Mouse (Mus musculus) heart, postnatal 36 days (tissue): ENCODE data around the gene Cmya5. TPM values are rescaled to one million over a fixed set of nuclear protein-coding genes. Genes with fewer than 3 reads are reported as not detected.
A peak's percentile ranks its signal among the peaks of the same experiment; 100 is the strongest.
"Not testable (repeated sequence)": the region's sequence is repeated elsewhere in the genome, so short reads cannot be mapped to it uniquely, and the experiment has no call there.

ENCODE experiments used
- DNase-seq, 2 experiments: peaks; one replicate each; pipeline ENCODE4 v3.0.0; 2021 to 2022
- intact Hi-C: fragments of 180-260 bp; cut with DNase I; formaldehyde crosslinking; loops from one replicate; pipeline ENCODE4 v1.15.1; 2025
- total RNA-seq, 2 experiments: library from RNA; stranded (reverse); gene quantifications; 2 replicates each; pipeline ENCODE4 v1.2.3; 2021

The Cmya5 gene
- total RNA-seq, 2 experiments from 2014 or later, result 306 to 325 TPM

GRCm38 (mm10) chr13:93128961-93129360 lies 15.6 kb downstream of the Cmya5 start:
- intact Hi-C loops, result no loop called here
- no peak for DNase-seq

DNA sequence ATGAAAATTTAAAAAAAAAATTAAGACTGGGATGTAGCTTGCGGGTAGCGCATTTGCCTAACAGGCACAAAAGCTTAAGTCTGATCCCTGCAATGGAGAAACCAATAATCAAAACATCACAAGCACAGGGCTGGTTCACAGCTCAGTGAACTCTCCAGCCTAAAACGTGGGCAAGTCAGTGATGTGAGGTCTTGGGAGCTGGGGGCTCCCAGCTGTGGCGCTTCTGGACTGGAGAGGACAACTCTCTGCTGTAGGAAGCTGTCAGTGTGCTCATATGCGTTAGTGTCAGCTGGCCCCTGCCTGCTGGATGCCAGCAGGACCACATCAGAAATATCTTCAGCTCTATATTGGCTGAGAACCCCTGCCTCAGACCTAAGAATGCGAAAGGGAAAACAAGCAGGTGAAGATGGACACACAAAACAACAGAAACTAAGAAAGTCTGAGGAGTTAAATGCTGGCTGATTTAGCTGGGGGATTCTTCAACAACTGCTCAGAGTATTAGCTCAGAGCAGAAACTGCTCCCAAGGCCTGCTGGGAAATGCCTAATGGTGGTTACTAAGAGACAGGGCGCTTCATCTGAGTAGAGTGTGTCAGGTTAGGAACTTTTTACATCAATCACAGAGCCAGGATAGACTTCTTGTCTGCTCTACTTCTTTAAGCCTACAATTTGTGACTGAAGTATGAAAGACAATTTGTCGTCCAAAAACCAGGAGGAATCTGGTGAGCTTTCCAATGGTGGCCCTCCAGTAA lies 16.2 kb downstream of the Cmya5 start:
- intact Hi-C loops, result no loop called here
- no peak for DNase-seq

DNA sequence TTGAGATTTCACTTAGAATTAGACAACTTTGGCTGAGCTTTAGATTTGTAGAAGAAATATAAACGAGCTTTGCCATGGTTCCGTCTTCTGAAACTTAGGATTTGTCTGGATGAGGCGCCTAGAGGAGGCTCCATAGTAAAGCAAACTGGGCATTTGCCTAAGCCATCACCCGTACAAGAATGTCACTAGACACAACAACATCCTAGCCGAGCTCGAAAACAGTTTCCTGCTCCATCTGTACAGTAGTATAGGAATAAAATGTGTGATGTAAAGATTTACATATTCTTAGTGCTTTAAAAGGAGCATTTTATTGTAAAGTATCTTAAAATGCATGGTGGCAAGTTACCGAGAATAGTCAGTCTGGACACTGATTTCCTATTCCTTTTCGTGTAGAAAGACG lies 22.2 kb downstream of the Cmya5 start:
- intact Hi-C loops, result no loop called here
- no peak for DNase-seq

DNA sequence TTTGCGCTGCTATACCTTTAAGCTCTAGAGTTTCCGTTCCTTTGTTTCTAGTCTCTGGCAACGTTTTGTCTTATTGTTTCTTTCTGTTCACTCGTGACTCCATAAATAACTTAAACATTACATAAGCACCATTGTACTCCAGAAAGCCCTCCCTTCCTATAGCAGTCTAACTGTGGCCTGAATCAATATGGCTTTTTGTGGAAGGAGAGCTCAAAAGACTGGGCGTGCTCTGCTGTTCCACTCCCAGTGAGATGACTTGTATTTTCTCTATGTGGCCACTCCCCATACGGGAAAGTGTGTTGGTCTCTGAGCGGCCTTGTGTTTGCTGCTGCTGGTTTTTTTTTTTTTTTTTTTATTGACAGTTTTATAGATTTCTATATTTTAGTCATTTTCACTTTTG lies 27.3 kb downstream of the Cmya5 start:
- intact Hi-C loops, result no loop called here
- DNase-seq, result no peak

DNA sequence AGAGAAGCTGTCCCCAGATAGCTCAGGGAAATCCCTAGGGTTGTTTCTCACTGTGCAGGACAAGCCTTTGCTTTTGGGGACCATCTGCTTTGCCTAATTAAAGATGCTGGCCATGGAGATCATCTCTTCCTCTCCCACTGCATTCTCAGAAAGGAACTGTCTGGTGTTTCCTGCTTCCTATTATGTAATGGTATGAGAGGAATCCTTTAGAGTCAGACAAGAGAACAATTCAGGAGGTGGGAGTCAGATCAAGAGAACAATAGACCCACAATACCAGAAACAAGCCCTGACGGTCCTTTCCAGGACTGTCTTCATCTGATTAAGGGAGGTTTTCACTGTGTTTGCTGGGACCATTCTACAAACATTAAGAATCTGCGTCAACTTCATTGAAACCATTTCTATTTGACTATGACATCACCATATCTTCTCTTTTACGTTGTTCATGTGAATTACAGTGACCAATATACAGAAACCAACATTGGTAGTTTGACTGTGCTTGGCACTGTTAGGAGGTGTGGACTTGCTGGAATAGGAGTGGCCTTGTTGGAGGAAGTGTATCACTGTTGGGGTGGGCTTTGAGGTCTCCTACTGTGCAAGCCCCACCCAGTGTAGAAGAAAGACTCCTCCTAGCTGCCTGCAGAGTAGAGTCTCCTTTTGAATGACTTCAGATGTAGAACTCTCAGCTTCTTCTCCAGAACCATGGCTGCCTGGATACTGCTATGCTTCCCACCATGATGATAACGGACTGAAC lies 42.0 kb downstream of the Cmya5 start:
- DNase-seq, result no peak
- intact Hi-C loops, result no loop called here

- intact Hi-C loops, result no loop called here
- DNase-seq, result no peak
Observed at GRCm38 (mm10) chr13:93098596-93098995, 45.9 kb downstream of the Cmya5 start.

DNA sequence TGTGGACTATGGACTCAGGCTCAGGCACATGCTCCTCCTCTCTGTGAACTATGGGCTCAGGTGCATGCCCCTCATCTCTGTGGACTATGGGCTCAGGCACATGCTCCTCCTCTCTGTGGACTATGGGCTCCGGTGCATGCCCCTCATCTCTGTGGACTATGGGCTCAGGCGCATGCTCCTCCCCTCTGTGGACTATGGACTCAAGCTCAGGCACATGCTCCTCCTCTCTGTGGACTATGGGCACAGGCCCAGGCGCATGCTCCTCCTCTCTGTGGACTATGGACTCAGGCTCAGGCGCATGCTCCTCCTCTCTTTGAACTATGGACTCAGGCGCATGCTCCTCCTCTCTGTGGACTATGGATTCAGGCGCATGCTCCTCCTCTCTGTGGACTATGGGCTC lies 47.9 kb downstream of the Cmya5 start:
- intact Hi-C loops, result no loop called here
- no peak for DNase-seq

DNA sequence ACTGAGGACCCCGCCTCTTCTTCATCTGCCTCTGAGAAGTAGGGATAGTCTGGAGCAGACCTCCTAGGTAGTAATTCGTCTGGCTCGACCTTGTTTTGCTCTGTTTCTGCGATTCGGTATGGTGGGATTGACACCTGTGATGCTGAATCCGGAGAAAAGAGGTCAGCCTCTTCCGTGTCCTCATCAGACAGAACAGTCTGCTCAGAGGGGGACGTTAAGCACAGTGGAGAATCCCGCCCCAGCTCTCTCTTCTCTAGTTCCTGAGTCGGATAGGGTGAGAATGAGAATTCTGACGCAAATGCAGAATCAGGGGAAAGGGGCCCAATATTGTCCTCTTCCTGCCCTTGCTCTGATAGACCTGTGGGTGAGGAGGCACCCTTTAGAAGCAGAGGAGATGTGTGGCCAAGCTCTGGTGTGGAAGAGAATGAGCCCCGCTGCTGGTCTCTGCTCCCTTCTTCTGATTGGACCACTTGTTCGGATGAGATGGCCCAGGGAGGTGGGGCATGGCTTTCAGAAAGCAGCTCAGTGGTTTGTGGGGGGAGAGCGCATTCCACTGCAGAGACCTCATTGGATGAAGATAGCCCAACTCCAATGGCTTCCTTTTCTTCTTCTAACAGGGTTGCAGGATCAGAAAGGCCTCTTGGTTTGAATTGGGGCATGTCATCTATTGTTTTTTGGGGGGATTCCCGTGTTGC lies 49.3 kb downstream of the Cmya5 start:
- intact Hi-C loops, result loop anchor here (1.0 kb wide), 1 partner anchor 49 kb away; the partner anchor contains the start of gene Cmya5
- DNase-seq, result no peak

DNA sequence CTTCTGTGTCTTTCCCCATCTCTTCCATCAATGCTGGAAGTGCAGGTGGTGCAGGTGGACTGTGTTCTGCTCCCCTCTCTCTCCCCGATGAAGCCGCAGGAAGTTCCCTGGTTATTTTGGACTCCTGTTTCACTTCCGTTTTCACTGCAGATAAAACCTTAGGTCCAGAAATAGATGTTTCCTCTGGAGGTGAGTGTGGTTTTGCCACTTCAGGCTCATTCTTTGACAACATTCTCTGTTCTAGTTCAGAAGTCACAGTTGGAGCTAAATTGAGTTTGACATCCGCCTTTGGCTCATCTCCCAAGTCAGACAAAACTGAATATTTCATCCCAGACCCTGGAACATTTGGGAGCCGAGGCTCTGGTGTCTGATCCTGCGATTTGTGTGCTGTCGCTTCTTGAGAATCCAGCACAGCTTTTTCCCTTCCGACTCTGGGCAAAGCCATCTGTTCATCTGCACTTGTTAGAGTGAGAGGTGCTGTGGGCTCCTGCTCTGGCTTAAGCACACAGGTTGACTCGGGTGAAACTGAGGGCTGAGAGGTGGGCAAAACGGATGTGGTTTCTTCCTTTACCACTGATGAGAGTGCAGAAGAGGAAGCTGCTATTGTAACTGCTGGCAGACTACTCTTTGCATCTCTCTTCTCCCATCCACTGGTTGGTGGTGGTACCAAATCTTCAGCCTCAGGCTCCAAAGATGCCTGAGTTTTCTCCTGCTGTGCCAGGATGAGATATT lies 50.2 kb downstream of the Cmya5 start:
- DNase-seq, result no peak
- intact Hi-C loops, result loop anchor here (5.0 kb wide), 2 partner anchors 98 to 143 kb away; partner anchors contain the start of gene Tent2

- intact Hi-C loops, result loop anchor here (5.0 kb wide), 2 partner anchors 99 to 144 kb away; partner anchors contain the start of gene Tent2
- DNase-seq, result no peak
Observed at GRCm38 (mm10) chr13:93093697-93094096, 50.8 kb downstream of the Cmya5 start.

- intact Hi-C loops, result loop anchor here (5.0 kb wide), 2 partner anchors 99 to 144 kb away; partner anchors contain the start of gene Tent2
Observed at GRCm38 (mm10) chr13:93092916-93093429, 51.6 kb downstream of the Cmya5 start.

DNA sequence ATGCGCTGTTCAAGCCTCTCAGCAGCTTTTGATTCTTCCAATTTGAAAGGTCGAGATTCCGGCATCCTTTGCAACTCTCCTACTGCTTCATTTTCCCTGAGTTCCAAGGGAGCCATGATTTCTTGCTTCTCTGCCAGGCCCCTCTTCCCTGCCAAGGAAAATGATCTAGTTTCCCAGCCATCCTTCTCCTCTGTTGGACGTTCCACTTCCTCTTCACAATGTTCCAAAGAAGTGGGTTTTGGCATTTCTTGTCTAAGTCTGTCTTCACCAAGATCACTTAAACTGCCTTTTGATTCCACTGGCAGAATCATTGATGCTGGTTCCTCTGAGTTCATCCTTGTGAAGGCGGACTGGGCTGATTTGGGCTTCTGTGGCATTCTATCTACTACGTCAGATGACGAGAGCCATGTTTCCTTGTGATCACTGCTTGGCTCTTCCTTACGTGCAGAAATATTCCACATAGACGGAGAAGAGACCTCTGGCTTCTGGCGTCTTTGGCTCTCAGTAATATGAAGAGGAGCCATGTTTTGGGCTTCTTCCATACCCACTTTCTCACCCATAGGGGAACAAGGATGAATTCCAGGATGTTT lies 52.6 kb downstream of the Cmya5 start:
- DNase-seq, result peak in 1 of 2 experiments; percentile 45
- intact Hi-C loops, result loop anchor here (5.0 kb wide), 2 partner anchors 100 to 145 kb away; partner anchors contain the start of gene Tent2

More at GRCm38 (mm10) chr13:93092916-93093429, 51.6 kb downstream of the Cmya5 start:
- no peak for DNase-seq

DNA sequence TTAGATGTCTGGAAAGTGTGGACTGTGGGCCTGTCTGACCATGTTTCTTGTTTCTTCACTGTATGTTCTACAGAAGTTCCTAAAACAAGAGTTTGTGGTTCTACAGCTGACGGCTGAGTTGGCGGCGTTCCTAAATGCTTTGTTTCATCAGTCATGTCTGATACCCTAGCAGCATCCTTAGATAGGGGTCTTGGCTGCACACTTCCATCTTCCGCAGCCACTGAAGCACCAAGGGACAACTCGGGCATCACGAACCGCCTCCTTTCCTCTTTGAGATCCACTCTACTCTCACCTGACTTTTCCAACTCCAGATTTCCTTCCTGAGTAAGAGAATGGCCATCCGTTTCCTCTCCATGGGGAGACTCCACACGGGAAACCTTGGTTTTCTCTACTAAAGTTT lies 53.3 kb downstream of the Cmya5 start:
- intact Hi-C loops, result loop anchor here (5.0 kb wide), 2 partner anchors 101 to 146 kb away; partner anchors contain the start of gene Tent2

DNA sequence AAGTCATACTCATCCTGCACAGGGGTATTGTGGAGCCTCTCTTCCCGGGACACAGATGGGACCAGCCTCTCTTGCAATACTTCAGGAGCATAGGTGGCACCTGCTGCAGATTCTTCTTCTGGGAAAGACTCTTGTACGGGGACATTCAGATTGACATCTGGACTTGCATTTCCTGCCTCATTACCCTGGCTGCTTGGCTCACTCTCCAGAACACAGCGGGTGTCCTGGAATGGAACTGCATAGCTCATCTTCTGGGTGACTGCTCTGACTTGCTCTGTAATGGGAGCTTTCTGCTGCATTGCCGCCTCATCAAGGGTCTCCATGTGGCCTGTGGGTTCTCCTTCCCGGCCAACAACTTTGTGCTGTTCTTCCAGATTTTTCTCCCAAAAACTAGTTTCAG lies 55.0 kb downstream of the Cmya5 start:
- intact Hi-C loops, result no loop called here

More for the DNA sequence above, 53.3 kb downstream of the Cmya5 start:
- DNase-seq, result no peak

DNA sequence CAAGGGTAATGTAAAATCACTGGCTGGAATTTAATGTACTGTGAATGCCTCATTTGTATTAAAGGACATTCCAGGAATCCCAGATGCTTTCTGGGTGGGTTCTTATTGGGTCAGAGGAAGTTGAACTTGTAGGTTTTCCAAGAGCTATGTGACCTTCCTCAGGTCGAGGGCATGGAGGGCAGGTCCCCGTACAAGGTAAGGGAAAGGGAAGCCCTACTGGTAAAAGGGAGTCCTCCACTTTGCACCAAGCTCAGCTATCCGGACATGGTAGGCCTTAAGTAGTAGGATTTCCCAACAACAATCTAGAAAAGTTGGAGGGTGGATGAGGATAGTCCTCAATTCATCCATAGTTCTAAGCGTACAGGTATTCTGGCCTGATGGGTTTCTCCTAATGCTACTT lies 58.8 kb downstream of the Cmya5 start:
- no peak for DNase-seq
- intact Hi-C loops, result no loop called here

More for the DNA sequence above, 55.0 kb downstream of the Cmya5 start:
- no peak for DNase-seq

DNA sequence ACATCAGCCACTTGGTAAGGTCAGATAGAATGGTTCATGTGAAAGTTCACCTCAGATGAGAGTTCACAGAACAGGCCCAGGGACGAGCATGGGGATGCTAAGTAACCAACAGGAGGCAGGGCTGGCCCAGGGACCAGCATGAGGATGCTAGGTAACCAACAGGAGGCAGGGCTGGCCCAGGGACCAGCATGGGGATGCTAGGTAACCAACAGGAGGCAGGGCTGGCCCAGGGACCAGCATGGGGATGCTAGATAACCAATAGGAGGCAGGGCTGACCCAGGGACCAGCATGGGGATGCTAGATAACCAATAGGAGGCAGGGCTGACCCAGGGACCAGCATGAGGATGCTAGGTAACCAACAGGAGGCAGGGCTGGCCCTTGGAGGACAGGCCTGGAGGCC lies 62.2 kb downstream of the Cmya5 start:
- intact Hi-C loops, DNase-seq: not testable (repeated sequence)

- no peak for DNase-seq
- intact Hi-C loops, result no loop called here
Observed at GRCm38 (mm10) chr13:93080859-93081258, 63.7 kb downstream of the Cmya5 start.

DNA sequence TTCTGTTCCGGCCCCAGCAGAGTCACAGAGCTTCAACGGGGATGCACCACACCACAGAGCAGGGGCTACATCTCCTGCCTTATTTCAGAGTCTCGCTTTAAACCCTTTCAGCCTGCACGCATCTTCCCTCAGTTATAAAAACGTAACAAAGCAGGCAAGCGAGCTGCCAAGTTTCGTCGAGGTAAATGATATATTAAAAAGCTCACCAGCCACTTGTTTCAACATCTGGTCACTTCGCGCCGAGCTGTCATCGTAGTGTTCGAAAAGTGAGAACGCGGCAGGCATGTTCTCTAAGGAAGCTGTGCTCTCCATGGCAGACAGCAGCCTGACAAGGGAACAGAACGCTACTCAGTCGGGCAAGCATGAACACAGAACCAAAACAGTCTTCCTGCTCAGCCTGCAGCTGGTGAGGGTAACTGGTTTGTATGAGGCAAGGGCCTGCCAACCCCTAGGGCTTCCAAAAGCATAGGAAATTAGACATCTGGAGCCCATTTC lies 70.3 kb downstream of the Cmya5 start:
- no peak for DNase-seq
- intact Hi-C loops, result loop anchor here (5.0 to 10.0 kb wide), 2 partner anchors 171 to 322 kb away; no protein-coding TSS in a partner anchor

DNA sequence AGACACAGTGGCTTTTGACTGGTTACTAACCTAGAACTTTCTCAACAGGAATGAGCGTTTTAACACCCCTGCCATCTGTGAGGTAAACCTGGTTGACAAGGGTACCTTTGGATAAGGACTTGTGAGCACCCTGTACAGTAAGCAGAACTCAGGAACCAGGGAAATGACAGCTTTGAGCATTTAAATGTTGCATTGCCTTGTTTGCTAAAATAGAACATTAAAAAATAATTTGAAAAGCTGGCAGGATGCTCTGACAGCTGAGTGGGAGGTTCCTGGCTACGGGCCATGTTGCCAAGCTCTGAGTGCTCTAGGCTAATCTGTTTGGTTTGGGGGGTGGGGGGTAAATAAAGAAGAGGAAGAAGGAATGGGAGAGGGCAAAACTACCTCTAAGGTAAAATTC lies 70.9 kb downstream of the Cmya5 start:
- DNase-seq, result no peak
- intact Hi-C loops, result loop anchor here (5.0 to 10.0 kb wide), 2 partner anchors 171 to 321 kb away; no protein-coding TSS in a partner anchor
